Mouse (Mus musculus): ENCODE results near the gene Gm9970. TPM values are rescaled to one million over a fixed set of nuclear protein-coding genes. Genes with fewer than 3 reads are reported as not detected.

Gene Gm9970
- total and polyA plus RNA-seq, 3 experiments: 0.24 TPM; not detected in 2

DNA sequence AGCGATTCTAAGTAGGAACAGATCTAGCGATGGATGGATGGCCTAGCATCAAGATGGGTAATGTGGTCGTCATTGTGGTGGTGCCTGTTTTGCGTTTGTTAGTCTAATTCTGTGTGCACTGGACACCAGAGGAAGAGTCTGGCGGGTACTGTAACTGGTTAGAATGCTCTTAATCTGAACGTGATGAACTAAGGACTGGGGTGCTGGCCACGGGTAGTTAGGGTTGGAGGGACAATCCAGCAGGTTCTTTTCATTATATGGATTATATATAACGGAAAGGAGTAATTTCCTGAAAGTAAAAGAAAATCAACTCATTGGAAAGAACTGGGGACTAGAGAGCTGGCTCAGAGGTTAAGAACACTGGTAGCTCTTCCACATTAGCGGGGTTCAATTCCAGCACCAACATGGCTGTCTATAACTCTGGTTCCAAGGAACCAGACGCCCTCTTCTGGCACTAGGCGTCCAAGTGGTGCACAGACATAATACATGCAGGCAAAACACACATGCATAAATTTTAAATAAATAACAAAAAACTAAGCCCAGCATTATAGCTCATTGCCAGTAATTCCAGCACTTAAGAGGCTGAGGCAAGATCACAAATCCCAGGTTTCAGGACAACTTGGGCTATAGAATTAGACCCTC is 19.6 kb downstream of the Gm9970 start (continued):
- TF ChIP-seq POLR2A (IDR thresholded peaks at IDR 0.05; ENCODE audit: control insufficient read depth in 1 of 2, insufficient read depth in 1 of 2, low read depth in 1 of 2, low read length in 2 of 2, poor library complexity in 1 of 2) (0 out of 4 replicates have a peak, but pooled peaks of 1 of the 2 experiments have one; percentile 2), MEF2A (IDR thresholded peaks at IDR 0.05; ENCODE audit: extremely low read depth, insufficient replicate concordance, low read depth, low read length, poor library complexity, severe bottlenecking) (no peak), MYB (IDR thresholded peaks at IDR 0.05; ENCODE audit: low read depth, low read length) (no peak), NRF1 (IDR thresholded peaks at IDR 0.05; ENCODE audit: insufficient read depth, low read depth, low read length, poor library complexity, severe bottlenecking) (no peak), POLR2AphosphoS5 (IDR thresholded peaks at IDR 0.05; ENCODE audit: borderline replicate concordance, low read depth, low read length) (no peak; the same call in 1 of the 2 replicates), EP300 (IDR thresholded peaks at IDR 0.05; ENCODE audit: low read depth in 1 of 2, low read length in 2 of 2) (no peak), JUND (IDR thresholded peaks at IDR 0.05; ENCODE audit: low read depth, low read length) (no peak), CHD2 (IDR thresholded peaks at IDR 0.05; ENCODE audit: low read length) (no peak), CHD1 (IDR thresholded peaks at IDR 0.05; ENCODE audit: low read depth, low read length) (no peak), GATA1 (IDR thresholded peaks at IDR 0.05; ENCODE audit: low read depth, low read length) (no peak), NELFE (IDR thresholded peaks at IDR 0.05; ENCODE audit: low read depth, low read length) (no peak), POLR2AphosphoS2 (IDR thresholded peaks at IDR 0.05; ENCODE audit: low read length) (no peak), ZC3H11A (IDR thresholded peaks at IDR 0.05; ENCODE audit: low read depth, low read length) (peak; percentile 72), ZMIZ1 (IDR thresholded peaks at IDR 0.05; ENCODE audit: low read depth, low read length) (no peak), RAD21 (IDR thresholded peaks at IDR 0.05; ENCODE audit: low read depth, low read length) (peak; percentile 71), MAX (IDR thresholded peaks at IDR 0.05; ENCODE audit: low read length) (peak; percentile 52; the same call in 1 of the 2 replicates), KAT2A (conservative IDR thresholded peaks at IDR 0.05; ENCODE audit: low read depth, low read length) (no peak), MAZ (IDR thresholded peaks at IDR 0.05; ENCODE audit: low read depth, low read length) (0 out of 2 replicates have a peak, but pooled peaks have one; percentile 28)

DNA sequence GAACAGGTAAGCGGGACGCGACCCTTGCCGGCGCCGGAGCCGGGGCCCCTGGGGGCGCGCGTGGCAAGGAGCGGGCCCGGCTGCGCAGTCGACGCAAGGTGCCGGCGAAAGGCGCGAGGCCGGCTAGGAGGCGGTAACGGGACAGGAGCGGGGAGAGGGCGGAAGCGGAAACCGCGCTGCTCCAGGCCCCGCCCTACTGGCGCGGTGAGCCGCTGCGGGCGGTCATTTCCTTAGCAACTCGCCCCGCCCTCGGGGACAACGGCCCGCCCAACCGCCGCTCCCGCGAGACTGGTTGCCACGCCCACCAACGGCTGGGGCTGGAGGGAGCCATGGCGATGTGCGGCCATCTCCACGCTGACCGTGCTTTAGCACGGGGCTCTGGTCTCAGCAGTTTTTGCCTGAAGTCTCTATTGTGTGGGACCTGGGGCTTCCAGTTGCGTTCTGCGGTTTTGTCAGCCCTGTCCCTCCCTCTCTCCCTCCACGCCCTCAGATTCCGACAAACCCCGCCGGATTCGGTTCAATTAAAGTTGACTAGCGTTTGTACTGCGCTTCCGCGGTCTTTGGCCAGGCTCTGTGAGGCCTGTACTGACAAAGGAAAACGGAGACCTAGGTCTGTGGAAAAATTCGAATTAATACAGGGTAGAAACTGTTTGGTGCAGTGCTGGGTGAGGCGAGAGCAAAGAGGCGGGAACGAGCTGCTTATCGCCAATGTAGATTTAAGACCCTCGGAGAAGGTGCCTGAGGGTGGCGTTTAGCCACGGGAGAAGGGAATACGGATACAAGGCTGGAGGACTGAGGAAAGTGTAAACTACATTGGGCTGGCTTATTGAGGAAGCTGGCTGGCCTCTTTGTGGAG is 20.4 kb downstream of the Gm9970 start, which contains the start of gene Ppm1g:
Gene Ppm1g (minus strand): TSS at position 240 of the 856 bp plus-strand sequence.
- H3K4me1 ChIP-seq (ENCODE audit: control insufficient read depth in 1 of 2, insufficient read depth in 2 of 2, low read length in 2 of 2): peaks cover 8 to 15% of the 10 kb centered on the region in 2 experiments
- H3K27me3 ChIP-seq (ENCODE audit: control insufficient read depth in 1 of 2, insufficient read depth in 2 of 2, low read length in 2 of 2): no peaks in the 10 kb centered on the region
- peak; percentile 99 for DNase-seq (ENCODE audit: low read depth, low spot score)
- H3K9ac ChIP-seq (ENCODE audit: control insufficient read depth, low read depth, low read length, poor library complexity, severe bottlenecking): peak within 1 kb of the TSS; percentile 95
- H3K4me3 ChIP-seq (ENCODE audit: control insufficient read depth in 1 of 2, insufficient read depth in 1 of 2, low read depth in 2 of 2, low read length in 2 of 2): peak within 1 kb of the TSS; percentile 74
- no peaks in the 10 kb centered on the region for H3K9me3 ChIP-seq (replicated peaks; ENCODE audit: insufficient read depth, low read length)
- peaks cover 47% of the 10 kb centered on the region for H3K79me2 ChIP-seq (ENCODE audit: control insufficient read depth, insufficient read depth, low read length, poor library complexity)
- H3K27ac ChIP-seq (ENCODE audit: control insufficient read depth, low read depth, low read length): peak within 1 kb of the TSS; percentile 84
- H3K36me3 ChIP-seq (ENCODE audit: control insufficient read depth in 1 of 2, insufficient read depth in 2 of 2, low read length in 2 of 2): peaks cover 12 to 33% of the 10 kb centered on the region in 2 experiments
- TF ChIP-seq NRF1 (IDR thresholded peaks at IDR 0.05; ENCODE audit: insufficient read depth, low read depth, low read length, poor library complexity, severe bottlenecking): 0 out of 2 replicates have a peak, but pooled peaks have one; percentile 36
- TF ChIP-seq MAFK (IDR thresholded peaks at IDR 0.05; ENCODE audit: borderline replicate concordance, low read depth, low read length): no peak
- TF ChIP-seq JUND (IDR thresholded peaks at IDR 0.05; ENCODE audit: low read depth, low read length): no peak
- peak; percentile 88 for TF ChIP-seq MXI1 (IDR thresholded peaks at IDR 0.05; ENCODE audit: low read depth, low read length)
- no peak for TF ChIP-seq USF2 (IDR thresholded peaks at IDR 0.05; ENCODE audit: borderline replicate concordance in 1 of 2, insufficient read depth in 1 of 2, low read depth in 1 of 2, low read length in 2 of 2)
- TF ChIP-seq HCFC1 (IDR thresholded peaks at IDR 0.05; ENCODE audit: low read depth, low read length): peak; percentile 88
- peak; percentile 76 for TF ChIP-seq TBP (IDR thresholded peaks at IDR 0.05; ENCODE audit: low read depth, low read length)
- TF ChIP-seq TCF12 (IDR thresholded peaks at IDR 0.05; ENCODE audit: low read depth, low read length): peak; percentile 73
- no peak for TF ChIP-seq MEF2A (IDR thresholded peaks at IDR 0.05; ENCODE audit: extremely low read depth, insufficient replicate concordance, low read depth, low read length, poor library complexity, severe bottlenecking)
- TF ChIP-seq RAD21 (IDR thresholded peaks at IDR 0.05; ENCODE audit: low read depth, low read length): no peak
- peak; percentile 89; the same call in 1 of the 2 replicates for TF ChIP-seq MYC (IDR thresholded peaks at IDR 0.05; ENCODE audit: low read depth, low read length)
- peak; percentile 99 for TF ChIP-seq NELFE (IDR thresholded peaks at IDR 0.05; ENCODE audit: low read depth, low read length)
- TF ChIP-seq ETS1 (IDR thresholded peaks at IDR 0.05; ENCODE audit: low read depth, low read length): peak; percentile 37; the same call in 1 of the 2 replicates
- TF ChIP-seq GATA1 (IDR thresholded peaks at IDR 0.05; ENCODE audit: low read depth, low read length): peak; percentile 64
- no peak for TF ChIP-seq SMC3 (IDR thresholded peaks at IDR 0.05; ENCODE audit: low read depth, low read length)
- TF ChIP-seq CHD1 (IDR thresholded peaks at IDR 0.05; ENCODE audit: low read depth, low read length): peak; percentile 10; the same call in 1 of the 2 replicates
- peak; percentile 95 for TF ChIP-seq SIN3A (IDR thresholded peaks at IDR 0.05; ENCODE audit: low read length)
- peak; percentile 94 for TF ChIP-seq CHD2 (IDR thresholded peaks at IDR 0.05; ENCODE audit: low read length)
- TF ChIP-seq RCOR1 (IDR thresholded peaks at IDR 0.05; ENCODE audit: low read depth, low read length): no peak
- TF ChIP-seq EP300 (IDR thresholded peaks at IDR 0.05; ENCODE audit: low read depth in 1 of 2, low read length in 2 of 2): peak in 1 of 2 experiments; percentile 41; a peak in 2 of 4 replicates
